Comparison of ENCODE assay signal across 8 mouse cellular contexts in the genomic region with DNA sequence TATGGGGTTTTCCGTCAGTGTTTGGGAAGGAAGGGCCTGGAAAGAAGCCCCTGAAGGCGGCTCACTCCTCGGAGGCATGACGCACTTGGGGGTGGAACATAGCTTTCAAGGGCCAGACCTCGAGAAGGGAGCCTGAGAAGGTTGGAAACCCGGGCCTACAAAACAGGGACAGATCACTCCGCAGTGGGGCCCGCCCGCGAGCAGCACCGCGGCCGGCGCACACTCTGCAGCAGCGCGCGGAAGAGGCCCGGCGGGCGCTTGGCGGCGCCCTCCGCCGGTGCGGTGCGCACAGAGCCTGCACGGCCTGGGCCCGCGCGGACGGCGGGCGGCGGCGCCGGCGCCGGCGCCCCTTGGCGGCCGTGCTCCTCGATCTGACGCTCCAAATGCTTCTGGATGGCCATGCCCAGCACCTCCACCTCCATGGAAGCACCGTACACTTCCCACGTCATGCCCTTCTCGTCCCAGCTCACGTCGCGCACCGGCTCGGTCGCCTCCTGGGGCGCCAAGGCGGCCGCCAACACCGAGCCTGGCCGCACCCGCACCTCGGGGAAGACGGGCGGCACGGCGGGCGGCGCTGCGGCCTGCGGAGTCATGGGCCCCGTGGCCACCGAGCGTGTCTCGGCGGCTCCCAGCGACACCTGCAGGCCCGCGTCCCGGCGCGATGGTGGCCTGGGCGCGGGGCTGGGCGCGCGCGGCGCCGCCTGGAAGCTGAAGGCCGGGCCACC. TPM values are rescaled to one million over a fixed set of nuclear protein-coding genes. Genes with fewer than 3 reads are reported as not detected.
DNase-seq lines count a peak whose midpoint lies in the region; ATAC-seq and TF ChIP-seq lines count a peak whose summit lies in the region.

No protein-coding gene starts in this region.

- H3K9me3 ChIP-seq in embryonic facial prominence, embryonic 13.5 days: no peaks in the 10 kb centered on the region
- H3K9me3 ChIP-seq in hindbrain, postnatal 0 days (ENCODE audit: low read length): no peaks in the 10 kb centered on the region
- no peaks in the 10 kb centered on the region for H3K9me3 ChIP-seq in midbrain, embryonic 15.5 days

- peaks cover 61% of the 10 kb centered on the region for H3K27me3 ChIP-seq in embryonic facial prominence, embryonic 13.5 days
- H3K27me3 ChIP-seq in hindbrain, postnatal 0 days (ENCODE audit: insufficient read depth, low read length): no peaks in the 10 kb centered on the region
- peaks cover 20% of the 10 kb centered on the region for H3K27me3 ChIP-seq in midbrain, embryonic 15.5 days (replicated peaks)

- peak overlapping the region; percentile 64 for H3K9ac ChIP-seq in embryonic facial prominence, embryonic 13.5 days
- 0 out of 2 replicates have a peak overlapping the region, but pooled peaks have one; percentile 17 for H3K9ac ChIP-seq in hindbrain, postnatal 0 days (replicated peaks; ENCODE audit: low read length)
- H3K9ac ChIP-seq in midbrain, embryonic 15.5 days: peak overlapping the region; percentile 22; the same call in 1 of the 2 replicates

- peak; percentile 73 for ATAC-seq in embryonic facial prominence, embryonic 13.5 days (ENCODE audit: insufficient number of reproducible peaks, insufficient read depth, low FRiP score, low TSS enrichment, low read depth)
- ATAC-seq in hindbrain, postnatal 0 days: peak; percentile 64
- peak; percentile 25; the same call in 1 of the 2 replicates for ATAC-seq in midbrain, embryonic 15.5 days (replicated peaks)

- no peak overlapping the region for H3K27ac ChIP-seq in embryonic facial prominence, embryonic 13.5 days
- H3K27ac ChIP-seq in hindbrain, postnatal 0 days: no peak overlapping the region
- H3K27ac ChIP-seq in midbrain, embryonic 15.5 days: no peak overlapping the region

- no peak for TF ChIP-seq CTCF in hindbrain, postnatal 0 days (IDR thresholded peaks at IDR 0.05; ENCODE audit: low read depth)

- peak; percentile 5 to 8 for DNase-seq in heart, adult 18-20 months
- no peak for DNase-seq in heart, postnatal 25 days (ENCODE audit: low spot score)
- DNase-seq in R1 (ENCODE audit: low read depth, low spot score) (peak; percentile 85), adipocyte (ENCODE audit: low spot score) (no peak)
- peak; percentile 69 for DNase-seq in hindbrain, postnatal 0 days (ENCODE audit: low spot score)
- no peak for DNase-seq in right cerebral cortex, postnatal 4 days

- peak overlapping the region; percentile 49 for H3K4me3 ChIP-seq in embryonic facial prominence, embryonic 13.5 days
- peak overlapping the region; percentile 13; the same call in 1 of the 2 replicates for H3K4me3 ChIP-seq in hindbrain, postnatal 0 days (ENCODE audit: low read length)
- no peak overlapping the region for H3K4me3 ChIP-seq in midbrain, embryonic 15.5 days

- H3K36me3 ChIP-seq in embryonic facial prominence, embryonic 13.5 days: no peaks in the 10 kb centered on the region
- peaks cover 23% of the 10 kb centered on the region for H3K36me3 ChIP-seq in hindbrain, postnatal 0 days (ENCODE audit: insufficient read depth, low read length)
- H3K36me3 ChIP-seq in midbrain, embryonic 15.5 days (replicated peaks): peaks cover 31% of the 10 kb centered on the region

- H3K4me2 ChIP-seq in embryonic facial prominence, embryonic 13.5 days: peak overlapping the region; percentile 77
- H3K4me2 ChIP-seq in hindbrain, postnatal 0 days (ENCODE audit: low read depth, low read length): peak overlapping the region; percentile 44
- H3K4me2 ChIP-seq in midbrain, embryonic 15.5 days: peak overlapping the region; percentile 36

- intact Hi-C loops in heart, postnatal 25 days (cut with DNase I): no loop called here

- 1% methylated on average over 74 of the region's 87 CpGs for WGBS in embryonic facial prominence, embryonic 13.5 days
- WGBS in hindbrain, postnatal 0 days: 4% methylated on average over 66 of the region's 87 CpGs
- WGBS in midbrain, embryonic 15.5 days: 4% methylated on average over 80 of the region's 87 CpGs

- H3K4me1 ChIP-seq in embryonic facial prominence, embryonic 13.5 days: peaks cover 13% of the 10 kb centered on the region
- peaks cover 3% of the 10 kb centered on the region; the same call in 1 of the 2 replicates for H3K4me1 ChIP-seq in hindbrain, postnatal 0 days (ENCODE audit: insufficient read depth, low read length)
- peaks cover 17% of the 10 kb centered on the region; the same call in 1 of the 2 replicates for H3K4me1 ChIP-seq in midbrain, embryonic 15.5 days

RNA-seq across cellular contexts. Expression of a gene that starts 12.0 kb away (rescaled TPM):
- not detected for total RNA-seq in heart, adult 18-20 months (2021)
- total RNA-seq in heart, postnatal 25 days (2021): not detected
- polyA plus RNA-seq in embryonic facial prominence, embryonic 13.5 days (2015; fragmentation: Nextera tagmentation; extraction: Ambion mirVana): 0.44 and 0.46 TPM in 2 replicates
- 146 and 153 TPM in 2 replicates for total RNA-seq in hindbrain, postnatal 0 days (2014; rRNA removed)
- 18.3 and 19.9 TPM in 2 replicates for polyA plus RNA-seq in hindbrain, postnatal 0 days (2015; fragmentation: Nextera tagmentation; extraction: Ambion mirVana)
- polyA plus RNA-seq in midbrain, embryonic 15.5 days (2015; fragmentation: Nextera tagmentation; extraction: Ambion mirVana): 26.0 and 32.7 TPM in 2 replicates

RNA-seq across cellular contexts. Expression of a gene that starts 28.7 kb away (rescaled TPM):
- total RNA-seq in heart, adult 18-20 months (2021): not detected
- total RNA-seq in heart, postnatal 25 days (2021): not detected
- polyA plus RNA-seq in embryonic facial prominence, embryonic 13.5 days (2015; fragmentation: Nextera tagmentation; extraction: Ambion mirVana): 0.20 TPM in 1 of 2 replicates, not detected in the other
- 96.8 and 111 TPM in 2 replicates for total RNA-seq in hindbrain, postnatal 0 days (2014; rRNA removed)
- 202 and 222 TPM in 2 replicates for polyA plus RNA-seq in hindbrain, postnatal 0 days (2015; fragmentation: Nextera tagmentation; extraction: Ambion mirVana)
- 56.0 and 56.4 TPM in 2 replicates for polyA plus RNA-seq in midbrain, embryonic 15.5 days (2015; fragmentation: Nextera tagmentation; extraction: Ambion mirVana)

RNA-seq across cellular contexts. Expression of a gene that starts 36.4 kb away (rescaled TPM):
- total RNA-seq in heart, adult 18-20 months (2021): not detected
- not detected for total RNA-seq in heart, postnatal 25 days (2021)
- 1.4 TPM in 1 of 2 replicates, not detected in the other for polyA plus RNA-seq in embryonic facial prominence, embryonic 13.5 days (2015; fragmentation: Nextera tagmentation; extraction: Ambion mirVana)
- total RNA-seq in hindbrain, postnatal 0 days (2014; rRNA removed): 0.22 and 0.37 TPM in 2 replicates
- polyA plus RNA-seq in hindbrain, postnatal 0 days (2015; fragmentation: Nextera tagmentation; extraction: Ambion mirVana): 0.35 and 0.41 TPM in 2 replicates
- polyA plus RNA-seq in midbrain, embryonic 15.5 days (2015; fragmentation: Nextera tagmentation; extraction: Ambion mirVana): 0.15 and 0.30 TPM in 2 replicates

RNA-seq across cellular contexts. Expression of a gene that starts 43.9 kb away (rescaled TPM):
- 10 to 100 TPM; 55.1 to 55.9 TPM for total RNA-seq in heart, adult 18-20 months (2021)
- total RNA-seq in heart, postnatal 25 days (2021): 10 to 100 TPM; 45.2 to 54.2 TPM
- 58.3 and 62.8 TPM in 2 replicates for polyA plus RNA-seq in embryonic facial prominence, embryonic 13.5 days (2015; fragmentation: Nextera tagmentation; extraction: Ambion mirVana)
- total RNA-seq in hindbrain, postnatal 0 days (2014; rRNA removed): 73.1 and 74.8 TPM in 2 replicates
- polyA plus RNA-seq in hindbrain, postnatal 0 days (2015; fragmentation: Nextera tagmentation; extraction: Ambion mirVana): 48.8 and 60.1 TPM in 2 replicates
- 92.2 and 97.3 TPM in 2 replicates for polyA plus RNA-seq in midbrain, embryonic 15.5 days (2015; fragmentation: Nextera tagmentation; extraction: Ambion mirVana)

RNA-seq across cellular contexts. Expression of a gene that starts 46.1 kb away (rescaled TPM):
- total RNA-seq in heart, adult 18-20 months (2021): not detected
- not detected for total RNA-seq in heart, postnatal 25 days (2021)
- polyA plus RNA-seq in embryonic facial prominence, embryonic 13.5 days (2015; fragmentation: Nextera tagmentation; extraction: Ambion mirVana): not detected in 2 replicates
- total RNA-seq in hindbrain, postnatal 0 days (2014; rRNA removed): not detected in 2 replicates
- not detected in 2 replicates for polyA plus RNA-seq in hindbrain, postnatal 0 days (2015; fragmentation: Nextera tagmentation; extraction: Ambion mirVana)
- not detected in 2 replicates for polyA plus RNA-seq in midbrain, embryonic 15.5 days (2015; fragmentation: Nextera tagmentation; extraction: Ambion mirVana)

Comparison
In these comparisons a context has a peak if more than half of its experiments do, and no peak if none do; other contexts are left out.
1. DNase-seq: peak in heart, adult 18-20 months (2 of 2), R1 (single experiment) and hindbrain, postnatal 0 days (single experiment); none in heart, postnatal 25 days (single experiment), adipocyte (single experiment) and right cerebral cortex, postnatal 4 days (single experiment).
2. RNA of a gene that starts 12.0 kb away (total RNA-seq): 146 to 153 TPM in hindbrain, postnatal 0 days; not detected in heart, adult 18-20 months and not detected in heart, postnatal 25 days; every median in the first group is over 100 times any median in the second.
3. RNA of a gene that starts 28.7 kb away (total RNA-seq): 96.8 to 111 TPM in hindbrain, postnatal 0 days; not detected in heart, postnatal 25 days and not detected in heart, adult 18-20 months; every median in the first group is over 10 times any median in the second.
4. Peak in every context shown above with its lines, with median percentiles within 50 percentile points of each other: ATAC-seq, H3K4me2 ChIP-seq and H3K9ac ChIP-seq.